Mouse (Mus musculus): ENCODE measurements at regions not wholly inside any gene's neighbourhood (a gene's known extent, or its start where the extent isn't known, plus 50 kb on each side); places are given as distances from the start of the nearest gene placed in this dataset.
A peak's percentile ranks its signal among the peaks of the same experiment; 100 is the strongest.

- DNase-seq: no peak
These were observed 113.0 kb upstream of the Pcgf5 start for GRCm38 (mm10) chr19:36235131-36235530.

GRCm38 (mm10) chr19:36236576-36237345 is 111.3 kb upstream of the Pcgf5 start:
- no peak for DNase-seq

DNA sequence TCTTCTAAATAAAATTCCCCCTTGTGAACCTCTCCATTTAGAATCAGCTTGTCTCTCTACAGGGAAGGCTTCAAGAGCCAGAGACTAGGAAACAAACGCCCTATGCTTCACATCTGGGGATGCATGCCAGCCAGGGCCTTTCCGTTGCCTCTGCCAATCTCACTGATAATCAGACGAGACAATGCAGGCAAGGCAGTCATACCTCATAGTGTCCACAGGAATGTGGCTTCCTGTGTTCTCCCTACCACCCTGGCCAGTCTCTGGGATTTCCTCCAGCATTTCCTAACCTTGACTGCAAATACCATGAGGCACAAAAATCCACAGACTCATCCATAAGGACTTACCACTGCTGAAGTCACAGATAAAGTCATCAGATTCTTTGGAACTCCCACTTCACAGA is 110.4 kb upstream of the Pcgf5 start:
- no peak for DNase-seq

DNA sequence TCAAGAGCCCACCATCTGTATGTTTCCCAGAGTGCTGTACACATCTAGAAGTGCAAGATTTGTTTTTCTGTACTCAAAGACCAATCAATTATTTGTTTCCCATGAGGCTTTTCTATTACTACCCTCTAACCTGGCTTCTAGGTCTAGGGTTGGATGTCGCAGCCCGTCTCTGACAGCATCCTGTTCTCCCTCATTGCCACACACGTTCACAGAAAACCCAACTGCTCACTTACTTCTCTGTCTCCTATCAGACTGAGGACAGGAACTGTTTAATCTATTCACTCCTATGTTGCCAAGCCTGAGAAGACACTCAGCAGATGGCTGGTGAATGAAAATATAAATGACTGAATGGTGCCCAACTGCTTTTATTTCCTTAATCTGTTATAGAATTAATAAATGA is 109.6 kb upstream of the Pcgf5 start:
- no peak for DNase-seq

GRCm38 (mm10) chr19:36242396-36242795 is 105.7 kb upstream of the Pcgf5 start:
- no peak for DNase-seq

- DNase-seq: no peak
These were observed 105.2 kb upstream of the Pcgf5 start for GRCm38 (mm10) chr19:36242946-36243345.

GRCm38 (mm10) chr19:36252522-36252921 is 95.6 kb upstream of the Pcgf5 start:
- no peak for DNase-seq

DNA sequence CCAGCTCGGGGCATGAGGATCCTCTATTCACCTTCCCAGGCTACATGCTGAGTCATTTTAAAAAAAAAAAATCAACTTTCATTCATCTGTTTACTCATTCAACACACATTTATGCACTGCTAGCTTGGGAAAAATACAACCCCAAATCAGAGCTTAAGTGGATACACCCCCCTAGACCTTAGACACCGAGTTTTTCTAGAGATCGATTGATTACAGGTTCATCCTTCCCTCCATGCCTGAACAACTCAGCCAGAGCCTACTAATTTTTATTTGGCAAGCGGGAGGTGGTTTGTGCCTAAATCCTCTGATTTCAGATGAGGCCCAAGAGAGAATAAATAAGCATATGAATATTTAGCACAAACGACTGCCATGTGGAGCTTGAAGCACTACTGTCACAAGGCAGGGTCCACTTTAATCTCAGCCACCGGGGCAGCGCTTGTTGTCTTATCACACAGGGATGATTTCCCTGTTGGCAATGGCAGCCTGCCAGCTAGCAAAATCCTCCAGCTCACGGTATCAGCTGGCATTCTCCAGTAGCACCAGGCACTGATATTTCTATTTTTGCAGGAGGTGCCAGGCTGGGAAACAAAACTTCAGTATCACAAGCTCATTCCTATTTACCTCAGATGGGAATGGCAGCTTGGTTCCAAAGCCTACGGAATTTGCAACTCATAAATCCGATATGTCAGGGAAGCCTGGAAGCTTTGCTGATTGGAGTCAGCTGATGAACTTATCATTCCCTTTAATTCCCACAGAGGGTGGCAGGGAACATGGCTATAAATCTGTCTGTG is 90.2 kb upstream of the Pcgf5 start:
- peak; percentile 6 to 7 for DNase-seq

DNA sequence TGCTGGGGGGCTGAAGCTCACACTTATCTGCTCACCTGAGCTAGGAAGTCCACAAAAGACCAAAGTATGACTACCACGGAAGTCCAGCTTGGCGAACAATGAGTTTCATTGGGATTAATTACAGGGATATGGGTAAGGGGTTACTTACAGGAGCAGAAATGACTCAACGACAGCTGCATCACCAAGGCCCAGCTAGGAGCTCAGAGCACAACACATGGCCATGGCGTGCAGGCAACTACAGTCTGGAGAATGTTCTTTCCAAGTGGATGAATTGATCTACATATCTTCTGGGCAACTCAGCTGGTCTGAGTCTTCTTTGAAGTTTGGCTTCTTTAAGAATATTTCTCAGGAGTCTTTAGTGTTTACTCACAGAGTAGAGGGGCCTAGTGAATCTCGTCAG is 86.3 kb upstream of the Pcgf5 start:
- no peak for DNase-seq

DNA sequence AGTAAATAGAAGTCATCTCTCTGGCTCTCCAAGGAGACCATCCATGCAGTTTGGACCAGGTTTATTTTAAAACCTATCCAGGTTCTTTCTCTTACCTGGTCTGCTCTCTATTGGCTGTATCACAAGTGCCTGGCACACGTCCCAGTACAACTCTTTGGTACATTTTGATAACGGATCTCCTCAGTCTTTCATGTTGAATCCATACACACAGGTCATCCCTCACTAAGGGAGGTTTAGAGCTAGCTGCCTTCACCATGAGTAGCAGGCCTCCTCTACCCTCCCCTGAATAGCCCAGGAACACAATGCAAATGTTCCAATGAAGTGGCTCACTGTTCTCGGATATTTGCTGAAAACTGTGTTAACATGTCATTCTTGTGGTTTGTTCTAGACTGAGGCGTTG is 84.2 kb upstream of the Pcgf5 start:
- DNase-seq: no peak

GRCm38 (mm10) chr19:36264397-36264796 is 83.7 kb upstream of the Pcgf5 start:
- DNase-seq: no peak

DNA sequence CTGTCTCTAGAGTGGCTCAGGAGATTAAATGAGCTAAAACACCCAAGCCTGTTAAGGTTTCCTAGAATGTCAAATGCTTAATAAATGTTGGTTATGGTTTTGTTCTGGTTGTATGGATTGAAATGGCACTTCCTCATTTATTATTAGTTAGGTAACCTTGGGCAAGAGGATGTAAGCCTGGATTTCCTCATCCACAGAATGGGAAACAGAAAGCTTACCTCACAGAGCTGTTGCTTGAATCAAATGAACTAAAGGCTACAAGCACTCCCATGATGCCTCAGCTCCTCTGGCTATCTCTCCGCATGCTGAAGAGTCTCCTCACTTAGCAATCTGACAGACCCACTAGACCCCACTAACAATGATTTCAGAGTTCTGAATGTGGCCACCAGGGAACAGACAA is 82.8 kb upstream of the Pcgf5 start:
- no peak for DNase-seq

DNA sequence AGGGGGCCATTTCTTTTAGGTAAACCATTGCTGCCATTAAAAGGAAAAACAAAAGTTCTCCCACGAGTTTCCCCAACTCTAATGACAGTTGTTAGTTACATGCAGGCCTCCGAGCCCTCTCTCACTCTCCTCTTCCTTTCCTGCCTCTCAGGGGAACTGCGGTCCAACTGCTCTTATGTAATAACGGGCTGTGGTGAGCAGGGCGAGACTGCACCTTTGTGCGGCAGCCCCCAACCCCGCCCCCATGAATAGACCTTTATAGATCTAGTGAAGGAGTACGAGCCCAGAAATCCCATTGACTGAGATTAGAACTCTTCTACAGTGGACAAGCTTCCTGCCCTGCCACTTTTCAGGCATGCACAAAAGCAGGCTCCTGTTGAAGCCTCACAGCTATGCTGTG is 81.8 kb upstream of the Pcgf5 start:
- no peak for DNase-seq

- no peak for DNase-seq
These were observed 74.6 kb upstream of the Pcgf5 start for GRCm38 (mm10) chr19:36273466-36273865.

GRCm38 (mm10) chr19:36285465-36285864 is 62.6 kb upstream of the Pcgf5 start:
- no peak for DNase-seq

- no peak for DNase-seq
These were observed 57.3 kb upstream of the Pcgf5 start for GRCm38 (mm10) chr19:36290778-36291177.

DNA sequence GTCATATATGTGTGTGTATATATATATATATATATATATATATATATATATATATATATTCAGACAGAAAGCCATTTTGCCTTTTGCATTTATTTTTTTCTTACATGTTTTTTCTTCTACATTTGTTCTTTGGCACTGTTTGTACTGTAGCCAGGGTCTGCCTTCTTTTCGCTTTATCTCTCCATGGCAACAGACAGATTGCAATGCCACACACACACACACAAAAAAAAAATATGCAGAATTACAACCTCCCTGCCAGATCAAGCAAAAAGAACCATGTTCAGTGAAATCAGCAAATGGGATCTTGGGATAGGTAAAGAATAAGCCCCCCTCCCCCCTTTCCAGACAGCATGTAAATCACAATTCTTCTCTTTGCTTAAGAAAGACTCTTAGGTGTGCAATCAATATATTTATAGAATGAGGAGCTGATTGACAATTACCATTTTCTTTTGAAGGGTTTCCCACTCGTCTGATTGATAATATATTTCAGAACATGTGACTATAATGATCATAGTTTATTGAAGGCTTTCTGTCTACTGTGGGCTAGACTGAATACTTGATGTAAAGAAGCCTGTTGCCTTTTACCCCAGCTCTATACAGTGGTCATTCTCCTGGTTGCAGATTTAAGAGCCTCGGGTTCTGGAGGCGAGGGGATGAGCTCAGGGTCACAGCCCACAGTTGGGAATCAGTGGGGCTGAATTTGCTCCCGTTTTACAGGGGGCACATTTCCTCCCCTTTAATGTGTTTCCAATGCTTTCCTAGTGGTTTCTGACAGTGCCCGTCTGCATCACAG is 54.7 kb upstream of the Pcgf5 start:
- no peak for DNase-seq

All from cerebellum, adult 18-20 months (tissue).